26 mouse cellular contexts compared by ENCODE assay signal in the genomic region with DNA sequence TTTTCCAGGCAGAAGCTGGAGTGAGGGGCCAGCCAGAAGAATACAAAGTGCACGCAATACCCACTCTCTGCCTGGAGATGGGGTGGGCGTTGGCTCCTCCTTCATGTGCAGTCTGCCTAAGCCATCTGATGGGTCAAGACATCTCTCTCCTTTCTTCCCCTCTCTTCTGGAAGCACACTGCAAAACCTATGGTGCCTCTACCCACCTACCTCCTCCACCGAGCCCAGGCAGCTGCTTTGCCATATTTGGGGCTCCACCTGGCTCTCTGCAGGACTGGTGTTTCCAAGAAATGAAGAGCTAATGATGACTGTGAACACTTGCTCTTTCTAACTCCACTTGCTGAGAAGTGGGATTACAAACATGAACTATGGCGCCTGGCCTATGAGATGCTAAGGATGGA.
DNase-seq lines count a peak whose midpoint lies in the region; ATAC-seq and TF ChIP-seq lines count a peak whose summit lies in the region.
"Had no signal": no experiment of that assay in that cellular context is flagged by ENCODE, and none has a peak within 500 bp of the region (broad histone marks: within the 10 kb centered on the region; RNA-seq: fewer than 3 reads in every experiment).

No protein-coding gene starts in this region.

- peak; percentile 31 for DNase-seq in cerebellum, adult 11-12 months
- no peak for DNase-seq in cerebellum, postnatal 4 days (ENCODE audit: low spot score in 2 of 2)
- DNase-seq in left cerebral cortex, adult 2 months (ENCODE audit: extremely low spot score in 1 of 2, low spot score in 2 of 2) = no peak
- no peak for DNase-seq in left cerebral cortex, postnatal 25 days (ENCODE audit: low spot score in 2 of 2)
- no peak for DNase-seq in neural tube, embryonic 10.5 days (ENCODE audit: extremely low spot score, low spot score)
- DNase-seq: adrenal gland, adult 8-10 months; adrenal gland, postnatal 14 days; adrenal gland, postnatal 36 days; B cell, adult 2 months; cerebellum, adult 18-20 months; cerebellum, adult 8-10 months; cerebellum, postnatal 10 days; cerebellum, postnatal 25 days; embryo, embryonic 11 days had no signal

- peaks cover 22% of the 10 kb centered on the region for H3K4me1 ChIP-seq in neural tube, embryonic 13.5 days (replicated peaks)
- H3K4me1 ChIP-seq: embryonic facial prominence, embryonic 13.5 days; embryonic facial prominence, embryonic 15.5 days had no signal

- no peak overlapping the region for H3K9ac ChIP-seq in neural tube, embryonic 13.5 days
- H3K9ac ChIP-seq: embryonic facial prominence, embryonic 13.5 days; embryonic facial prominence, embryonic 15.5 days; forebrain, embryonic 12.5 days had no signal

- peak overlapping the region; percentile 69 for H3K27ac ChIP-seq in left cerebral cortex, adult 2 months
- H3K27ac ChIP-seq in neural tube, embryonic 13.5 days (replicated peaks) = no peak overlapping the region
- H3K27ac ChIP-seq: embryonic facial prominence, embryonic 13.5 days; embryonic facial prominence, embryonic 15.5 days; forebrain, embryonic 10.5 days; forebrain, embryonic 12.5 days had no signal

- no peaks in the 10 kb centered on the region for H3K36me3 ChIP-seq in neural tube, embryonic 13.5 days
- H3K36me3 ChIP-seq: embryonic facial prominence, embryonic 13.5 days; embryonic facial prominence, embryonic 15.5 days; forebrain, embryonic 10.5 days; forebrain, embryonic 12.5 days; G1E had no signal

- no peak for TF ChIP-seq CTCF in left cerebral cortex, adult 2 months (IDR thresholded peaks at IDR 0.05)

- no peak overlapping the region for H3K4me3 ChIP-seq in left cerebral cortex, adult 2 months
- H3K4me3 ChIP-seq in neural tube, embryonic 13.5 days = no peak overlapping the region
- H3K4me3 ChIP-seq: embryonic facial prominence, embryonic 13.5 days; embryonic facial prominence, embryonic 15.5 days; erythroblast, embryonic 14.5 days; forebrain, embryonic 10.5 days; forebrain, embryonic 12.5 days had no signal

- no peak overlapping the region for H3K4me2 ChIP-seq in neural tube, embryonic 13.5 days
- H3K4me2 ChIP-seq: embryonic facial prominence, embryonic 13.5 days; embryonic facial prominence, embryonic 15.5 days; forebrain, embryonic 12.5 days had no signal

- intact Hi-C loops in left cerebral cortex, adult 2 months (cut with DNase I) = no loop called here
- intact Hi-C loops in left cerebral cortex, postnatal 25 days (cut with DNase I) = no loop called here

- peak; percentile 29; the same call in 1 of the 2 replicates for ATAC-seq in neural tube, embryonic 13.5 days (ENCODE audit: low read depth)
- ATAC-seq: activated CD4-positive, CD25-positive, alpha-beta regulatory T cell, adult 4 months; CD4-positive, CD25-positive, alpha-beta regulatory T cell, adult 4 months; forebrain, embryonic 14.5 days; forebrain, embryonic 16.5 days; Patski had no signal

- no peaks in the 10 kb centered on the region for H3K9me3 ChIP-seq in neural tube, embryonic 13.5 days
- H3K9me3 ChIP-seq: embryonic facial prominence, embryonic 13.5 days; embryonic facial prominence, embryonic 15.5 days; forebrain, embryonic 10.5 days; forebrain, embryonic 12.5 days; G1E had no signal

- WGBS in neural tube, embryonic 13.5 days = 79% methylated on average over 4 of the region's 4 CpGs

- H3K27me3 ChIP-seq in neural tube, embryonic 13.5 days = no peaks in the 10 kb centered on the region
- H3K27me3 ChIP-seq: embryonic facial prominence, embryonic 13.5 days; embryonic facial prominence, embryonic 15.5 days; forebrain, embryonic 12.5 days had no signal
